ENCODE assay signal across 8 mouse cellular contexts in genomic region chr1:52170057-52170456, GRCm38 (mm10). TPM values are rescaled to one million over a fixed set of nuclear protein-coding genes. Genes with fewer than 3 reads are reported as not detected.
A peak's percentile ranks its signal among the peaks of the same experiment; 100 is the strongest.
DNase-seq lines count a peak whose midpoint lies in the region; ATAC-seq and TF ChIP-seq lines count a peak whose summit lies in the region.

No protein-coding gene starts in this region.

- peak; percentile 56; the same call in 1 of the 2 replicates for ATAC-seq in embryonic facial prominence, embryonic 13.5 days (ENCODE audit: insufficient number of reproducible peaks, insufficient read depth, low FRiP score, low TSS enrichment, low read depth)

- WGBS in embryonic facial prominence, embryonic 13.5 days: 9% methylated on average over 3 of the region's 3 CpGs
- 16% methylated on average over 3 of the region's 3 CpGs for WGBS in liver, adult 2 months
- WGBS in small intestine, adult 2 months: 21% methylated on average over 3 of the region's 3 CpGs

- H3K4me2 ChIP-seq in embryonic facial prominence, embryonic 13.5 days: no peak overlapping the region

- no peak overlapping the region for H3K4me3 ChIP-seq in embryonic facial prominence, embryonic 13.5 days
- H3K4me3 ChIP-seq in liver, adult 2 months (ENCODE audit: insufficient read depth, low read depth, low read length): no peak overlapping the region
- H3K4me3 ChIP-seq in small intestine, adult 2 months (ENCODE audit: low read depth, low read length): no peak overlapping the region

- peak; percentile 75 for TF ChIP-seq CTCF in liver, adult 2 months (IDR thresholded peaks at IDR 0.05; ENCODE audit: low read depth, low read length)
- peak; percentile 76; the same call in 1 of the 2 replicates for TF ChIP-seq CTCF in small intestine, adult 2 months (IDR thresholded peaks at IDR 0.05; ENCODE audit: extremely low read depth, insufficient read length, insufficient replicate concordance, low read depth, low read length)

- no peak for TF ChIP-seq POLR2A in liver, adult 2 months (IDR thresholded peaks at IDR 0.05; ENCODE audit: extremely low read depth, insufficient read depth, low read length)
- no peak for TF ChIP-seq POLR2A in small intestine, adult 2 months (IDR thresholded peaks at IDR 0.05; ENCODE audit: low read depth, low read length)

- DNase-seq in cerebellum, postnatal 10 days: peak; percentile 45 to 65
- no peak for DNase-seq in cerebellum, adult 9-11 months
- peak; percentile 30 for DNase-seq in ovary, postnatal 36 days (ENCODE audit: low spot score)
- DNase-seq in ovary, postnatal 14 days (ENCODE audit: low spot score): no peak
- no peak for DNase-seq in liver, adult 2 months (ENCODE audit: extremely low read depth, low read depth, low spot score)
- DNase-seq in layer of hippocampus, adult 18-20 months (ENCODE audit: low spot score in 2 of 2): no peak

- no peaks in the 10 kb centered on the region for H3K79me2 ChIP-seq in liver, adult 2 months (ENCODE audit: control insufficient read depth, insufficient read depth, low read length)

- no peaks in the 10 kb centered on the region for H3K9me3 ChIP-seq in embryonic facial prominence, embryonic 13.5 days

- H3K27me3 ChIP-seq in embryonic facial prominence, embryonic 13.5 days: no peaks in the 10 kb centered on the region
- no peaks in the 10 kb centered on the region for H3K27me3 ChIP-seq in liver, adult 2 months (ENCODE audit: control insufficient read depth, insufficient read depth, low read length)
- H3K27me3 ChIP-seq in small intestine, adult 2 months (ENCODE audit: control insufficient read depth, insufficient read depth, low read length): no peaks in the 10 kb centered on the region

- H3K4me1 ChIP-seq in embryonic facial prominence, embryonic 13.5 days: peaks cover 4% of the 10 kb centered on the region; the same call in 1 of the 2 replicates
- H3K4me1 ChIP-seq in liver, adult 2 months (ENCODE audit: control insufficient read depth, insufficient read depth, low read length): no peaks in the 10 kb centered on the region
- peaks cover 4% of the 10 kb centered on the region; the same call in 1 of the 2 replicates for H3K4me1 ChIP-seq in small intestine, adult 2 months (ENCODE audit: control insufficient read depth, insufficient read depth, insufficient read length, low read length)

- H3K27ac ChIP-seq in embryonic facial prominence, embryonic 13.5 days: no peak overlapping the region
- H3K27ac ChIP-seq in liver, adult 2 months (replicated peaks; ENCODE audit: insufficient read depth, low read depth, low read length): no peak overlapping the region
- H3K27ac ChIP-seq in small intestine, adult 2 months (ENCODE audit: insufficient read depth, low read depth, low read length): no peak overlapping the region

- H3K9ac ChIP-seq in embryonic facial prominence, embryonic 13.5 days: no peak overlapping the region
- no peak overlapping the region for H3K9ac ChIP-seq in liver, adult 2 months (ENCODE audit: low read depth, low read length)

- H3K36me3 ChIP-seq in embryonic facial prominence, embryonic 13.5 days: no peaks in the 10 kb centered on the region
- peaks cover 8% of the 10 kb centered on the region; the same call in 1 of the 2 replicates for H3K36me3 ChIP-seq in liver, adult 2 months (ENCODE audit: control insufficient read depth, insufficient read depth, low read length)
- H3K36me3 ChIP-seq in small intestine, adult 2 months (ENCODE audit: control insufficient read depth, insufficient read depth, low read length): peaks cover 15% of the 10 kb centered on the region

RNA-seq across cellular contexts. Expression of gene Stat1, which starts 50.8 kb away (rescaled TPM):
- 14.9 and 17.6 TPM in 2 replicates for polyA plus RNA-seq in embryonic facial prominence, embryonic 13.5 days (2015; fragmentation: Nextera tagmentation; extraction: Ambion mirVana)
- total RNA-seq in liver, adult 2 months (2014; rRNA removed): 82.8 and 87.4 TPM in 2 replicates
- 37.0 and 54.3 TPM in 2 replicates for polyA plus RNA-seq in liver, adult 2 months (2012; rRNA removed)
- 26.3 and 87.0 TPM in 2 replicates for polyA plus RNA-seq in small intestine, adult 2 months (2012; rRNA removed)
- total RNA-seq in layer of hippocampus, adult 18-20 months (2021): 10 to 100 TPM; 22.0 to 23.5 TPM

Comparison
In these comparisons a context has a peak if more than half of its experiments do, and no peak if none do; other contexts are left out.
1. DNase-seq: peak in cerebellum, postnatal 10 days (2 of 2) and ovary, postnatal 36 days (single experiment); none in cerebellum, adult 9-11 months (single experiment), ovary, postnatal 14 days (single experiment), liver, adult 2 months (single experiment) and layer of hippocampus, adult 18-20 months (0 of 2).